Mouse (Mus musculus) olfactory bulb, adult 2 months (tissue): ENCODE data around the gene Rrnad1.

Experiments
- CTCF ChIP-seq: fragments of 200-500 bp; IDR thresholded peaks from 2 replicates; pipeline ENCODE4 v1.5.1; 2012; ENCODE audit warnings: low read depth, mild to moderate bottlenecking, low read length, moderate library complexity; ENCODE audit not compliant: insufficient read depth
- POLR2A ChIP-seq: fragments of 200-500 bp; IDR thresholded peaks from 2 replicates; pipeline ENCODE4 v1.6.1; 2012; ENCODE audit warnings: mild to moderate bottlenecking, low read depth, low read length, moderate library complexity; ENCODE audit not compliant: insufficient read depth

DNA sequence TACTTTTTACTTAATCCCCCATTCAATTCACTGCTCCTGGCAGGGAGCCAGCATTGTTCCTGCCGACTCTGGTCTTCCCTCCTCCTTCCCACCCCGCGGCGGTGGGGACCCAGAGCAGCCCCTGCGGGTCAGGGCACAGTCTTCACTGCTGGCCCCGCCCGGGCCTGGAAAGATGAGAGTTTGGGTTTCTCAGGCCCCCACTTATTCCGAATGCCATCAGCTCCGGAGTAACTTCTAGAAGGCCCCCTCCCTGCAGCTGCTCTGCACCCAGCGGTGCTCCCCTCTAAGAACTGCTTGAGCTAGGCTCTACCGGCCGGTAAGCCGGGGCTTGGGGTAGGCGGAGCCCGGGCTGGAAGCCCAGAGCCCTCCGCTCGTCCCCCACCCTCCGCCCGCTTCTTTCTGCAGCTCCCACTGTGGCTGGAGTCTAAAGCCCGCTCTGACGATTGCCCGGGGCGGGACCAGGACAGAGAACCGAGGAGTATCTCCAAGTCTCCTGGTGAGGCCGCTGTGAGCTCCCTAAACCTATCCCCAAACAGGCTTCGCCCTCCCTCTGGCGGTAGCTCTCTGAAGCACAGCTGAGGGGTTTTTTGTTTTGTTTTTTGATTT is 30.2 kb upstream of the Rrnad1 start:
- TF ChIP-seq CTCF (peak; percentile 84), POLR2A (no peak)
